Mouse (Mus musculus) adrenal gland, postnatal 4 days (tissue): ENCODE results near the gene Spaca7. TPM values are rescaled to one million over a fixed set of nuclear protein-coding genes. Genes with fewer than 3 reads are reported as not detected.
A peak's percentile ranks its signal among the peaks of the same experiment; 100 is the strongest.
"Not testable (repeated sequence)": the region's sequence is repeated elsewhere in the genome, so short reads cannot be mapped to it uniquely, and the experiment has no call there.

Experiments used
- DNase-seq, 2 experiments: peaks; one replicate each; pipeline ENCODE4 v3.0.0; 2021 to 2022; ENCODE audit warnings: low spot score in 2 of 2, mixed read lengths in 2 of 2
- long read RNA-seq, 2 experiments: library from polyadenylated mRNA; stranded (forward); transcript quantifications; one replicate each; pipeline ENCODE4 v2.0.0; 2021
- total RNA-seq, 2 experiments: library from RNA; stranded (reverse); gene quantifications; 2 replicates each; pipeline ENCODE4 v1.2.3; 2021

The Spaca7 gene
- not detected for total RNA-seq
- long read RNA-seq, experiment 1, result 0 reads
- long read RNA-seq, experiment 2, partial matches to known transcripts, result 0 of 1 reads
- long read RNA-seq, experiment 2, other reads (novel, unspliced or antisense), result 1 of 1 reads

DNA sequence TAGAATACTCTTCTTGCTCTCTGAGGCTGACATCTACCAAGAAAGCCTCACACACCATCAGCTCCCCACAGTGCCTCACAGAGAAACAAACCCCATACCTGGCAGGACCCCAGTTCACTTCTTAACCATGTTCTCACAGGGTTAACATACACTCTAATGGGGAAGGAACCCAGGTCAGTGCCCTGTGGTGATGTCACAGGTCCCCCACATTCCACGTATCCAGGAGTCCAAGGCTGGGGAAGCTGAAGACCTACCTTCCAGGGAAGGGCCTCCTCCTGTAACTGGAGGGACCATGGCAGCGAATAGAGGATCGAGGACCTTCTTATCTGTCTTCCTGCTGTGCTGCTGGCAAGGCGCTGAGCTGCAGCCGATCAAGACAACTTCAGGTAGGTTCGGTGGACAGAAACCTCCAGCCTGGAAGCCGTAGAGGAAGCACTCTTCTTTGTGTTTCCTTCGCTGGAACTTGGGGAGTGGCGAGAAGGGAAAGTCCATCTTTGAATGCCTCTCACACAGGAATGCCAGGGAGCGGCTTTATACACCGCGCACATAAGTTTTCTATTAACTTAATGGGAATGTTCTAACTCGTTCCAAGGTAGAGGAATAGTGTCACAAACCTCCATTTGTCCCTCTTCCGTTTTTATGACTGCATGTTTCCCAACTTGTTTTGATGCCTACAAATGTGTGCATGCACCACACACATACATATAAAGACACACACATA, at the start of gene Spaca7:
Spaca7 (plus strand) TSS at position 216 of the 721 bp plus-strand sequence.
- DNase-seq, result no peak

DNA sequence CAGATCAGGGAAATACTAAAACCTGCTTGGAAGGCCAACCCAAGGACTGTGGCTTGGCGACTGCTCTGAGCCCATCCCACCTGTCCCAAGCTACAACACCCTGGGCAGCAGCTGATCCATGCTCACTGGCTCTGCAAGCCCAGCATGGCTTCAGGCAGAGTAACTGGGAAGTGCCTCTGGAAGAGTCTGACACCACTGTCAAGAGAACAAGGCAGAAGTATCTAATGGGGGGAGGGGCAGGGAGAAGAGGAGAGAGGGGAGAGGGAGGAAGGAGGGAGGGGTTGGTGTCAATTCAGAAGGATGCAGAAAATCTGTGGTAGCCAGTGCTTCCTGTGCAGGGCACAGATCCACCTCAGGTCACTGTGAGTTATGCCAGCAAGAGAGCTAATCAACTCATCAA, 48.5 kb upstream of the Spaca7 start:
- no peak for DNase-seq

DNA sequence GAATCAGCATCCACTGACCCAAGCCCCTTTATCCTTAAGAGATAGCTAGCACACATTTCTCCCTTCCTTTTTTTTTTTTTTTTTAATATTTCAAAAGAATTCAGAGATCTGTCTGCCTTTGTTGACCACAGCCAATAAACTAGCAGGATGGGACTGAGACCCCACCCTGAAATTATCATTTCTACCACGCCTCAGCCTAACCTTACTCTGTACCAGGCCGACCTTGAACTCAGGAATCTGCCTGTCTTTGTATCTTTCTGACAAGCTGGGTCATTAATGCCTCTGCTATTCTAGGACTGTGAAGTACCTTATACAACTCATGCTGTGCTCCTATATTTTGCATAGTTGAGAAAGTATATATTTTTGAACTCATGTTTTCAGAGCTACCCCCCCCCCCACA, 44.2 kb upstream of the Spaca7 start:
- DNase-seq, result no peak

- no peak for DNase-seq
Measured at GRCm38 (mm10) chr8:12535617-12536016, 37.2 kb upstream of the Spaca7 start.

DNA sequence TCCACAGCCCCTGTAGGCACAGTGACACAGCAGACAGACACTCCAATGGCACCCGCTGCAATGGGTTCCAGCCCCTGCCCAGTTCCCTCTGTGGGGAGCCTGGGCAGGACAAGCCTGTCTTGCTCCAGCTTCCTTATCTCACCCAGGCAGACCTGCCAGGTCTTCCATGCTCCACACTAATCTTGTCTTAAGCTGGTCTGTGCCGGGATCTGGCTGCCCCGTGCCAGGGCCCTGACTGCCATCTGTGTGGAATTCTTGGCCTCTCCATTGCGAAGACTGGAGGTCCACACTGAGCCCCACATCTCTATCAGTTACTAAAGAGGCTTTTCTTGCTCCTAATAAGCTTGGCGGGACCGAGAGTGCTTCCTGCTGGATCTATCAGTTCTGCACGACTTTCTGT, 36.5 kb upstream of the Spaca7 start:
- no peak for DNase-seq

DNA sequence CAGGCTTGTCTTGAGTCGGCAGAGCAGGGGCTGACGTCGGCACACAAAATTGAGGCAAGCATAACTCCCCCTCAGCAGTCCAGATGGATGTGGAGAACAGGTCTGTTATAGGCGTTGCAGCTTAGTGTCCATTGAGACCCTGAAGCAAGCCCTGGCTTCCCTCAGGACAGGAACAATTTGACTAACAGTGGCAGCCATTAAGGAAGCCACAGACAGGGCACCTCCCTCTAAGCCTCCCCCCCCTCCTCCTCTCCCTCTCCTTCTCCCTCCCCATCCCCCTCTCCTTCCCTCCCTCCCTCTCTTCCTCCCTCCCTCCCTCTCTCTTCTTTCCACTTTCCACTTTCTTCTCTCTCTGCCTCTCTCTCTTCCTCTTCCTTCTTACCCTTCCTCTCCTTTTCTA, 27.6 kb upstream of the Spaca7 start:
- no peak for DNase-seq

GRCm38 (mm10) chr8:12545671-12546070, 27.2 kb upstream of the Spaca7 start:
- no peak for DNase-seq

- DNase-seq, result no peak
Measured at GRCm38 (mm10) chr8:12547466-12548220, 25.2 kb upstream of the Spaca7 start.

GRCm38 (mm10) chr8:12548255-12548654, 24.6 kb upstream of the Spaca7 start:
- DNase-seq, result no peak

GRCm38 (mm10) chr8:12548680-12549079, 24.1 kb upstream of the Spaca7 start:
- DNase-seq, result no peak

DNA sequence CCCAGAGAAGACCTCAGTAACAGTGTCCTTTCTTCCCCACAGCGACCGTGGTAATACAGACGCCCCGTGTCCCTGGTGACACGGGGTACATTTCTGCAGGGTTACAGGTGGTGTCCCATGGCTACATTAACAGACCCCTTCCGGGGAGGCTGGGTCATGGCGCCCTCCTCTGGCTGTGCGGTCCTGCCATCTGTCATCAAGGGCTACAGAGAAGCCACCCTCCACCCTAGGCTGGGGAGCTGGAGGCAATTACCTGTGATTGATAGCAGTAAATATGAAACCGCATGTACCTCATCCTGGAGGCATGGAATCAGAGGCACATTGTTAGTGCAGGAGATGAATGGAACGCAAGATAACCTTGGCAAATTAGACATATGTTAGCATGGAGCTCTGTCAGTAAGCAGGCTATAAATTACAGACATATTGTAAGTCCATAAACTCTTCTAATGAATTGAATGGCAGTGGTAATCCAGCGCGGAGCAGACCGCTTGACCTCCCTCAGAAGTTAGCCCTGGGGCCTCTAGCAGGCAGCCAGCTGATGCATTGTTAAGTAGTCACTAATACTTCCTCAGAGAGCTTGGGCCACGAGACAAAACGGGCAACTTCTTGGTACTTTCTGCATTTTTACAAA, 17.2 kb upstream of the Spaca7 start:
- no peak for DNase-seq

DNA sequence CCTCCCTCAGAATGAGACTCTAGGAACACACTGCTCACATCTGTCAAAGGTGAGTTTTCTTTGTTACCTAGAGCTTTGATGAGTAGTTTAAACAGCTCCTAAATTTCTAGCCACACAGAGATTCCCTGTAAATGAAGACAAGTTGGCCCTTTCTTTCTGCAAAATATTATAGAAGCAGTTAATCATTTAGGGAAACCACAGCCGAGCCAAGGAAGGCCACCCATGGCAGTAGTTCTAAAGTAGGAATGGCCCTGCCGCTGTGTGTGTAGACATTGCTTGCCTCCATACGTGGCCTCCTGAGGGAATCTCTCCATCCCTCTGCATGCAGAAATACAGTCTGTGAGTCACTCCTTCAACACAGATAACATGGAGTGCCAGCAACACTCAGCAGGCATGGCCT, 14.0 kb upstream of the Spaca7 start:
- DNase-seq, result no peak

DNA sequence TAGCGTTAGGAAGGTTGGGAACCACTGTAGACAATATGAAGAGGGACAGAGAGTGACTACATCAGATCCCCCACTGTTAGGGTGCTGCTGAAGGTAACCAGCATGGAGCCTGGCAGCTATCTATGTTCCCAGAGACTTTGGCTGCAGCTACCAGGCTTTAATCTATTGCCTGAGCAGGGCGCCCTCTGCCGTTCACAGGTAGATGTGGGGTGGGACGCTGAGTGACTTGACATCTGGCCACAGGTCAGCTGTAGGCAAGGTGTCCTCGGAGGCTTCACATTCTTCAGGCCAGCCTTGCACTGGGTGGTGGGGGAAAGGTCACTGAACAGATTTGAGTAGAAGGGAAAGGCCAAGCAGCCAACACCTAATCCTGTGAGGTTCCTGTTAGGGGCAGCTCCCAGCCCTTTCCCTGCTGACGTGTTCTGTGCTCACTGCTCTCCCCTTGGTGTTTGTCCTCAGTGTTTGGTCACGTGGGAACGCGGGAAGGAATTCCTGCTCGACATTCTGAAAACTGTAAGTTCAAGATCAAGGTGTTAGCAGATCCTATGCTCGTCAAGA, 11.3 kb upstream of the Spaca7 start:
- DNase-seq, result peak; percentile 45 to 54

DNA sequence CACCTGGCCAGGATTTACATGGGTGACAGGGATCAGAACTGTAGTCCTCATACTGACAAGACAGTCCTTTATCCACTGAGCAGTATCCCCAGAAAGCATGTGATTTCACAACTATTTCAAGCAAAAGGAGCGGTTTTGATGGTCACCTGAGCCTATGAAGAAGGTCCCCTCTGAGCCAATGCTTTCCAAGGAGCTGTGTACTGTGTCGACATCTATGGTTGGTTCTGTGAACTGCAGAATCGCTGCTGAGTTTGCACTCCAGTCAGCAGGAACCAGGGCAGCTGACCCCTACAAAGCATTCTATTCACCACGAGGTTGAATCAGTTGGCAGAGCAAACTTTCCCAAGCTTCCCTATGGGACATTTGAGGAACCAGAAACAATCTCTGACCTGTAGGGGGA, 8.5 kb upstream of the Spaca7 start:
- DNase-seq, result no peak

GRCm38 (mm10) chr8:12565488-12565887, 7.3 kb upstream of the Spaca7 start:
- no peak for DNase-seq

DNA sequence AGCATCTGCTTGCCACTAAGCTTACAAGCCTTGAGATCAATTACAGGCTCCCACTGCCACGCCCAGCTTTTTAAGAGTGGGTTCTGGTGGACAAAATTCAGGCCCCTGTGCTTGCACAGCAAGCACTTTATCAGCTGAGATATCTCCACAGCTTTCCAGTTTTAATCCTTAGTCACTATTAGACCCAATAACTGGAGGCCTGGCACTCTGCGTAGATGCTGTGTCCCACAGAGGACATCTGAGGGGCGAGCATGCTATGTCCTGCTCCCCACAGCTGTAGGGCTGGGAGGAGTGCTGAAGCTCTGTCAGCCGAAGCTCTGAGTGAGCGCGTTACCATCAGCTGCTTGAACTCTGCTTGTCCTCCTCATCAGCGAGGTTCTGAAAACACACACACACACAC, 6.3 kb upstream of the Spaca7 start:
- no peak for DNase-seq

GRCm38 (mm10) chr8:12576003-12576402, 3.2 kb downstream of the Spaca7 start:
- DNase-seq, result no peak

DNA sequence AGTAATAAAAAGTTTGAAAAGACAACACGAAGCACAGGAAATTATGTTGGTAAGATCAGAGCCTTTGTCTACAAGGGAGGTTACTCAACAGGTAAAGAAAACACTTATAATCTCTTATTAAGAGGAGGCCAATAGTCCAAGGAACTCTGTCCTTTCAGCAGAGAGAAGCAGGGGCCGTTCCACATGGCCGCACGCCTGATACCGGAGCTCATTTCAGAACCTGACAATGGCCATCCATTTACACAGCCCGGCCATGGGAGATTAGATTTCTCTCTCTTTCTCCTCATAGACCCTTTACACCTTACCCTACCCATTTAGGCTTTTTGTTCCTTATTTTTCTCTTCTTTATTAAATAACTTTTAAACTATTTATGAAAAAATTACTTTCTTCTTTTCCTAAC, 3.9 kb downstream of the Spaca7 start:
- DNase-seq, result no peak

- not testable (repeated sequence) for DNase-seq
Measured at GRCm38 (mm10) chr8:12579339-12579999, 6.6 kb downstream of the Spaca7 start.

DNA sequence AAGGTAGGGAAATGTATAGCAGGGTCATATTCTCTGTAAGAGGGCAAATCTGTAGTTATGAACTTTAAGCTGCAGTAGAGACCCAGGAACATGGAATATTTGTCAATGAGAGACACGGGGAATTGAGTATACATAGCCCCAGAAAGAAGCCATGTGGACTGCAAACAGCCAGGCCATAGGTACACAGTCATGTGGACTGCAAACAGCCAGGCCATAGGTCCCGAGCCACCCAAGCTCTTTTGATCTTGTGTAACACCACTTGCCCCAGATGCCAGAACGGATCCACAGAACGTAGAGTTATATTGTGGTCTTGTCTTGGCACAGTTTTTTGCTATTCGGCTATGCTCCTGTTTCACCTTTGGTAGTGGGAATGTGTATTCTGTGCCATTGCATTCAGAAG, 11.0 kb downstream of the Spaca7 start:
- no peak for DNase-seq

- DNase-seq, result peak in 1 of 2 experiments; percentile 62
Measured at GRCm38 (mm10) chr8:12607223-12607622, 34.4 kb downstream of the Spaca7 start.
